Mouse (Mus musculus) spleen, embryonic (tissue): ENCODE data around the gene Map4.
"Not testable (repeated sequence)": the region's sequence is repeated elsewhere in the genome, so short reads cannot be mapped to it uniquely, and the experiment has no call there.

Source experiments
- CTCF ChIA-PET: fragments of 350-600 bp; sonication (Branson Sonifier 250); formaldehyde crosslinking; loops from one replicate; lab custom pipeline; 2022; lab: Charles Lee

Gene Map4

DNA sequence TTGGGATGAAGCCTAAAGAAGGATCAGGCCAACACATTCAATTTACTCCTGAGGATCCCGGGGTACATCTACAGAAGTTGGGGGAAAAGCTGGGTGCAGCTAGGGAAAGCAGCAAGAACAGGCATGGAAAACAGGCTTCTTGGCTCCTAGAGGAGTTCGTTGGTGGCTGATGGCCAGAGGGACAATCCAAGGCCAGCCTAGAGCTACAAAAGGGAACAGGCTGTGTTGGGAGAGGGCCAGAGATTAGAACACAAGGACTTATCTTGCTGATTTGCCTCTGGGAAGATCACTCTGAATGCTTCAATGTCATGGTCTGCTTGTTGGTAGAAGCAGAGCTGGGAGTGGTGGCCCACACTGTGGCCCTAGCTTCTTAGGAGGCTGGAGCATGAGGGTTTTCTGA is 13.3 kb upstream of the Map4 start:
- CTCF ChIA-PET = interaction anchor here (0.6 to 0.7 kb wide), 3 partner anchors 18 to 139 kb away, joined by 4 to 6 read pairs (median 5); no protein-coding TSS in a partner anchor

GRCm38 (mm10) chr9:109929131-109929530 is 2.1 kb upstream of the Map4 start:
- CTCF ChIA-PET = no interaction called here

- CTCF ChIA-PET = no interaction called here
These were observed 1.2 kb upstream of the Map4 start for GRCm38 (mm10) chr9:109930063-109930462.

GRCm38 (mm10) chr9:109930752-109931151 is 508 bp upstream of the Map4 start:
- CTCF ChIA-PET = no interaction called here

GRCm38 (mm10) chr9:109932361-109932755 is 1.1 kb downstream of the Map4 start:
- CTCF ChIA-PET = interaction anchor here (0.5 kb wide), 1 partner anchor 16 kb away, joined by 3 read pairs; no protein-coding TSS in a partner anchor

DNA sequence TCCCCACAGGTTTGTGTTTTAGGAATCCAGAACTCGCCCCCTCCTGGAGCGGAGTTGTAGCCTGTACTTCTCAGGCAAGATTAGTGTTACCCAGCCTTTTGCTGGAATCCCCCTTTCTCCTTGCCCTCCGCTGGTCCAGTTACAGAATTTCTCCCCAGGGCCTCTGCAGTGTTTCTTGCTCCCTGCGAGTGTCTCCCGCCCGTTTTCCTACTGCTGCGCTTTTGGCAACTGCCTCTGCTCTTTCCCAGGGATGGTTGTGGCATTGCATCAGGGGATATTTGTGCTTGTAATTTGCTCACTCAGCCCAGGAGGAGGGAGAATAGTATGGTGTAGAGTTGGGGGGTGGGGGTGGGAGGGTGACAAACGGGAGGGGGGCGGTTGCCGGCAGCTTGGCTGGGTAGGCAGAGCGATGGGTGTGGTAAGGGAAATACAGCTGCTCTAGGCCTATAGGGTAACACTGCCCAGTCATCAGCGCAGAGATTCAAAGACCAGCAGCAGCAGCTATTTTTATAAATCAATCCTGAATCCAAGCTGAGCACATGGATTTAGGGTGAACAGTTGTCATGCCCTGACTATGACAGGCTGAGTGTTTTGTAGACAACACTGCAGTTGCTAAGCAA is 1.6 kb downstream of the Map4 start:
- CTCF ChIA-PET = interaction anchor here (0.5 to 0.7 kb wide), 2 partner anchors 17 to 1693 kb away, joined by 3 to 6 read pairs; no protein-coding TSS in a partner anchor

DNA sequence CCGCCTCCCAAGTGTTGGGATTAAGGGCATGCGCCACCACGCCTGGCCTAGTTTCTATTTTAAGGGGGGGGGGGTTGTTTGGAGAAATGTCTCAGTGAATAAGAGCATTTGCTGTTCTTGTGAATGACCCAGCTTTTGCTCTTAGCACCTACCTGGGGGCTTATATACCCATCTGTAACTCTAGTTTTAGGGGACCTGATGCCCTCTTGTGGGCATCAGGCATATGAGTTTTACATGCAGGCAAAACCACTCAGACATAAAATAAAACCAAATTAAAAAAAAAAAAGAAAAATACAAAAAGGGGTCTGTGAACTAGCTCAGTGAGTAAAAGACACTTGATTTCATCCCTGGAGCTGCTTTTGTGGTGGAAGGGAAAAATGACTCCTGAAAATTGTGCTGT is 8.1 kb downstream of the Map4 start:
- CTCF ChIA-PET = no interaction called here

DNA sequence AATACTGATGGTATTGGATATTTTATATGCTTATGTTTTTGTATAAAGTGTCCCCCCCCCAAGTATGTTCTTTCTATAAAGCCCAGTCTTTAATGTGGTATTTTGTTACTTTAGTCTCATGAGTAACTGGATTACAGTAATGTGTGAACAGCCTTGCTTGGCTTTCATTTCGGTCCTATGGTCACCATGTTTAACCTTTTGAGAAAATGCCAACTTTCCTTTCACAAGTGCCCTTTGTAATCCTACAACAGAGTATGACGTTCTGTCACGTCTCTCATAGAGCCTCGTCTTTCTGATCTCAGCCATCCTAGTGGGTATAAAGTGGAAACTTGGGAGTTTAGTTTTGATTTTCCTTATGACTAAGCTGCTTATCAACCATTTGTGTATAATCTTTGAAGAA is 11.5 kb downstream of the Map4 start:
- CTCF ChIA-PET = no interaction called here

DNA sequence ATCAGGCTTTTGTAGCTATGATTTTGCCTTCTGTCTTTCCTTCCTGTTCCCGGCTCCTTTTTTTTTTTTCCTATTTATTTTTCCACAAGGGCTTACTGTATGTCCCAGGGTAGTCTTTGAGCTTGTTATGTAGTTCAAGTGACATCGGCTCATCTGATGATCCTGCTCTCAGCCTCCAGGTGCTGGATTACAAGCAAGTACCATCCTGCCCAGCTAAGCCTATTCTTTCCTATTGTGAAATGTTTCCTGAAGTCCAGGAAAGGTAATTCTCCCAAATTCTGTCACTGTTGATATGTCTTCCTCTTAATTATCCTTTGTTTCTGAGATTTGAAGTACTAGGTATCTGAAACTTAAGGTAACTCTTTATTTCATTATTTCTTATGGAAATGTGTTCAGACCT is 13.5 kb downstream of the Map4 start:
- CTCF ChIA-PET = no interaction called here

DNA sequence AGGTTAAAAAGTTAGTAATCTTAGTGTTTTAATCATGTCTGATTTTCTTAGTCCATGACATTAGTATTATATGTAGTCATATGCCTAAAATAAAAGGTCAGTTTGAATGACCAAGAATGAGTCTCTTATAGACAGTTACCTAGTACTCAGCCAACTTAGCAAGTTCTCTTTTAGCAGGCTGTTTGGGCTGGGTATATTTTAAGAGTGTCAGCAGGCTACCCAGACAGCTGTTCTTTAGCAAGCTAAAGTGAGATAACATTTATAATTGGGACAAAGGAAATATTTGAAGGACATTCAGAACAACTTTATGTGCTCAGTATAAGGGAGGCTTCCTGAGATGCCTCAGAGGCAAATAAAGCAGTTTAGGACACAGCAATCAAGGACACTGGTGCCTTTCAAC is 17.3 kb downstream of the Map4 start:
- CTCF ChIA-PET = no interaction called here

DNA sequence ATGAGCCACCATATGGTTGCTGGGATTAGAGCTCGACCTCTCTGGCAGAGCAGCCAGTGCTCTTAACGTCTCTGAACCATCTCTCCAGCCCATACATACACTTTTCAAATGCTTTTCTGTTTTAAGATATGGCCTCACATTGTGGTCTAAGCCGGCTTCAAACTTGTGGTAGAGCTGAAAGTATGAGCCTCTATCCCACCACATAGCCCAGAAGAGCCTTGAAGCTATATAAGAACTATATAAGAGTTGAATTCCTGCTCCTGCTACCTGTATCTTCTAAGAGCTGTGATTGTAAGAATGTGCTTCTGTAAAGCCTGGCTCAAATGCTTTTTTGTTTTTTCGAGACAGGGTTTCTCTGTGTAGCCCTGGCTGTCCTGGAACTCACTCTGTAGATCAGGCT is 18.5 kb downstream of the Map4 start:
- CTCF ChIA-PET = no interaction called here

GRCm38 (mm10) chr9:109953538-109953937 is 22.3 kb downstream of the Map4 start:
- CTCF ChIA-PET = interaction anchor here (0.6 kb wide), 1 partner anchor 9 kb away, joined by 4 read pairs; no protein-coding TSS in a partner anchor

GRCm38 (mm10) chr9:109954631-109955030 is 23.4 kb downstream of the Map4 start:
- CTCF ChIA-PET = interaction anchor here (0.6 to 0.7 kb wide), 2 partner anchors 9 to 118 kb away, joined by 3 to 4 read pairs; no protein-coding TSS in a partner anchor

- CTCF ChIA-PET = interaction anchor here (0.6 kb wide), 1 partner anchor 24 kb away, joined by 3 read pairs; no protein-coding TSS in a partner anchor
These were observed 28.3 kb downstream of the Map4 start for GRCm38 (mm10) chr9:109959456-109960150.

GRCm38 (mm10) chr9:109960593-109960992 is 29.3 kb downstream of the Map4 start:
- CTCF ChIA-PET = no interaction called here

- CTCF ChIA-PET = no interaction called here
These were observed 33.5 kb downstream of the Map4 start for GRCm38 (mm10) chr9:109964761-109965160.

DNA sequence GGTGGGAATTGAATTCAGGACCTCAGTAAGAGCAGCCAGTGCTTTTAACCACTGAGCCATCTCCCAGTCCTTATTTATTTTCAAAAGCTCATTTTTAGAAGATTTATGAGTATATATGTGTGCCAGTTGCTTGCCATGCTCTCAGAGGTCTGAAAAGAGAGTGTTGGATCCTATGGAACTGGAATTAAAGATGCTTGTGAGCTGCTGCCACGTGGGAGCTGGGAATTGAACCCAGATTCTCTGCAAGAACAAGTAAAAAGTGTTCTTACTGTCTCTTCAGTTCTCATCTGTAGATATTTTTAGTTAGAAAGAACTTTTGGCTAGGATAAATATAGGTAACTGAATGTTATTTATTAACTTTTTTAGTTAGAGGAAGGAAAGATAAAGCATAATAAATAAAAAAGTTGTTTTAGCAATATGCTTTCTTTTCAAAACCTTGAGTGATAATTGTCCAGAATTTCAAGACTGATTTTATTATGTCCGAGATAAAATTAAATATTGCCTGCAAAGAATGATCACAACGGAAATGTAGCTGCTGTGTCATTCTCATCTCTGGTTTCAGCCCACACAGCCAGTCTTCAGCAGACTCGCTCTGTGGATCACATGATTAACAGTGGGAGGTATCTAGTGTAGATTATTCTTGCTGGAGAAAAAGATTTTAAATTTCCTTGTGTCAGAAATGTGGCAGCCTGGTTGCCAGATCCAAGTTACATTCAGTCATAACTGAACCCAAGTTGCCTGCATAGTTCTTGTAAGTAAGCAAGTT is 37.3 kb downstream of the Map4 start:
- CTCF ChIA-PET = no interaction called here

DNA sequence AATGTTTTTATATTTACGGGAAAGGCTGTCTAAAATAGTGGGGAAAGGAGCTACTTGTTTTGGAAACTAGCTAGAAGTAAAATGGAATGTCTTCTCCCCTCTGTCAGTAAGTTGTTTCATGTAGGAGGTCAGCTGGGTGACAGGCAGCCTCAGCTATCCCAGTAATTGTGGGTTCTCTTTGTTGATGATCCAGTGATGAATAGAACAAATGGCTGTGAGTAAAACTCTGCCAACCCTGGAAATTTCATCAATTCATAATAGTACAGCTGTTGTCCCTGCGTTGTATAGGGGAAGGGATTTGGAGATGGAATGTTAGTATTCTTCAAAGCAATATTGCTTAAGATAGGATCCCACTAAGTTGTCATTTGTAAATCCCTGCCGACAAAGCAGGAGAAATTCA is 37.9 kb downstream of the Map4 start:
- CTCF ChIA-PET = no interaction called here

DNA sequence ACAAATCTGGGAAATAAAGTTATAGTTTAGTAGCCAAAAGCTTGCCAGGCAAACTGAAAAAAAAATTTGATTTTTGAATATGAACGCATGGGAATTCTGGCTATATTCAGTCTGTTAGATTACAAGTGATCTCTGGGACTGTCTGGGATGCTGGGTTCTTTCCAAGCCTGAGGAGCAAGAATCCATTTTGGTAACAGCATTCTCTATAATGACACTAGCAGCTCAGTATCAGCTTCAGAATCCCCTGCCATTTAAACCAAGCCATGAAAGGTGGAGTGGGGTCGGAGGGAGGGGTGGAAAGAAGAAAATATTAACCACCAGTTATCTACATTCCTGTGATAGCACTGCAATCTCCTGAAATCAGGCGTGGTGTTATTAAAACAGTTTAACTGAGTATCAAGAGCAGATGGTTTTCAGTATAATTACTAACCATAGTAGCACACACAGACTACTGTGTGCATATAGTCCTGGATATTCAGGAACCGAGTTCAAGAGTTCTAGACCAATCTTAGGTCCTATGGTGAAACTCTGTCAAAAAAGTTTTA is 38.6 kb downstream of the Map4 start:
- CTCF ChIA-PET = no interaction called here

DNA sequence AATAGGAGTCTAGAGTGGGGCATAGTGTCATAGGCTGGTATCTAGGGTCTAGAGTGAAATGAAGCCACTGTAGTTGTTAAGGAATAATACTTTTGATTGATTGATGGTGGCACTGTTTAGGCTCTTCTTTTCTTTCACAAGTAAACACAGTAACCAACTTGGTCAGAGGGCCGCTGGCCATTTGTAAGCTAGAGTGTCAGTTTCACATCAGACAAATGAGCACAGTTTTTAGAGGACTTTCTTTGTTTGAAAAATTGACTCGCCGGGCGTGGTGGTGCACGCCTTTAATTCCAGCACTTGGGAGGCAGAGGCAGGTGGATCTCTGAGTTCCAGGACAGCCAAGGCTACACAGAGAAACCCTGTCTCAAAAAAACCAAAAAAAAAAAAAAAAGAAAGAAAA is 40.5 kb downstream of the Map4 start:
- CTCF ChIA-PET = interaction anchor here (0.6 kb wide), 1 partner anchor 38 kb away, joined by 3 read pairs; no protein-coding TSS in a partner anchor

DNA sequence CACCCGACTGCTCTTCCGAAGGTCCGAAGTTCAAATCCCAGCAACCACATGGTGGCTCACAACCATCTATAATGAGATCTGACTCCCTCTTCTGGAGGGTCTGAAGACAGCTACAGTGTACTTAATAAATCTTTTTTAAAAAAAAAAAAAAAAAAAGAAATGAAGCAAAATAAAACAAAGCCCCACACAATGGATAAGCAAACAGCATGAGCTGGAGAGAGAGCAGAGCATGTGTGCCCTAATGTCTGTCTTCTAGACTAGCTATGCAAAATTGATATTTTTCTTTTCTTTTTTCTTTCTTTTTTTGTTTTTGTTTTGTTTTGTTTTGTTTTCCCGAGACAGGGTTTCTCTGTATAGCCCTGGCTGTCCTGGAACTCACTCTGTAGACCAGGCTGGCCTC is 49.0 kb downstream of the Map4 start:
- CTCF ChIA-PET = not testable (repeated sequence)

- CTCF ChIA-PET = no interaction called here
These were observed 54.2 kb downstream of the Map4 start for GRCm38 (mm10) chr9:109985416-109985815.
